Mouse (Mus musculus) forebrain, embryonic 15.5 days (tissue): ENCODE data around the gene Nmnat2. TPM values are rescaled to one million over a fixed set of nuclear protein-coding genes. Genes with fewer than 3 reads are reported as not detected.

ENCODE experiments used
- polyA plus RNA-seq: library from polyadenylated mRNA; unstranded; fragments of >200 nt; fragmentation: Nextera tagmentation; extraction: Ambion mirVana; gene quantifications from 2 replicates; pipeline ENCODE4 v1.2.1, GENCODE M21; 2015

The Nmnat2 gene
- polyA plus RNA-seq, 1 experiment from 2014 or later = 69.5 TPM

Other genes with a start within 250 kb of the Nmnat2 start
- gene Apobec4, start 204.4 kb upstream of the Nmnat2 start, polyA plus RNA-seq = 0.27 TPM in 1 of 2 replicates, not detected in the other
- gene Rgl1, start 188.6 kb upstream of the Nmnat2 start, polyA plus RNA-seq = 21.2 and 22.8 TPM in 2 replicates
- gene Arpc5, start 188.5 kb upstream of the Nmnat2 start, polyA plus RNA-seq = 377 and 388 TPM in 2 replicates
- gene Ncf2, start 154.8 kb upstream of the Nmnat2 start, polyA plus RNA-seq = 2.0 and 2.3 TPM in 2 replicates
- 30.6 and 30.8 TPM in 2 replicates for gene Smg7, start 52.3 kb upstream of the Nmnat2 start, polyA plus RNA-seq
- gene Lamc2, start 231.5 kb downstream of the Nmnat2 start, polyA plus RNA-seq = 1.2 and 1.3 TPM in 2 replicates